Mouse (Mus musculus) ES-E14 (cell line): ENCODE measurements around the gene Arpc3. TPM values are rescaled to one million over a fixed set of nuclear protein-coding genes. Genes with fewer than 3 reads are reported as not detected.
"Not testable (repeated sequence)": the region's sequence is repeated elsewhere in the genome, so short reads cannot be mapped to it uniquely, and the experiment has no call there.

Experiments used
- DNase-seq: peaks from one replicate; pipeline ENCODE4 v3.0.0-alpha.2; 2013; ENCODE audit warnings: low read depth, low spot score
- H3K27ac ChIP-seq: 2 replicates; pipeline ENCODE4 v1.5.1; 2012; ENCODE audit warnings: low read depth, mild to moderate bottlenecking, low read length, moderate library complexity, mixed read lengths; ENCODE audit not compliant: poor library complexity, insufficient read depth, severe bottlenecking
- H3K36me3 ChIP-seq: 2 replicates; pipeline ENCODE4 v1.6.1; 2012; ENCODE audit warnings: mild to moderate bottlenecking, low read length, moderate library complexity, mixed read lengths; ENCODE audit not compliant: control insufficient read depth, poor library complexity, insufficient read depth, severe bottlenecking
- H3K4me1 ChIP-seq, 2 experiments: fragments of 150-350 bp in 1 of 2; sonication (generic) in 1 of 2; 2 replicates each; pipeline ENCODE4 v1.6.1; 2012; ENCODE audit warnings: low read length in 2 of 2, mild to moderate bottlenecking in 1 of 2, mixed read lengths in 1 of 2; ENCODE audit not compliant: control insufficient read depth in 2 of 2, insufficient read depth in 2 of 2, poor library complexity in 1 of 2
- H3K4me3 ChIP-seq, 2 experiments: fragments of 150-350 bp in 1 of 2; sonication (generic) in 1 of 2; 2 replicates each; pipeline ENCODE4 v1.5.1; 2012; ENCODE audit warnings: low read length in 2 of 2, low read depth in 1 of 2, mild to moderate bottlenecking in 1 of 2, mixed read lengths in 1 of 2; ENCODE audit not compliant: insufficient read depth in 1 of 2, poor library complexity in 1 of 2, severe bottlenecking in 1 of 2
- H3K9ac ChIP-seq: 2 replicates; pipeline ENCODE4 v1.6.1; 2012; ENCODE audit warnings: low read depth, mild to moderate bottlenecking, low read length, mixed read lengths; ENCODE audit not compliant: poor library complexity, insufficient read depth, severe bottlenecking
- H3K9me3 ChIP-seq: fragments of 150-350 bp; sonication (generic); 2 replicates; pipeline ENCODE4 v1.6.1; 2012; ENCODE audit warnings: low read depth, mild to moderate bottlenecking, low read length; ENCODE audit not compliant: control insufficient read depth, insufficient read depth
- CHD2 ChIP-seq: IDR thresholded peaks from 2 replicates; pipeline ENCODE4 v1.6.1; 2014; ENCODE audit warnings: mild to moderate bottlenecking, low read depth, low read length, inconsistent platforms
- HCFC1 ChIP-seq: IDR thresholded peaks from 2 replicates; pipeline ENCODE4 v1.6.1; 2012; ENCODE audit warnings: low read length, inconsistent platforms, borderline replicate concordance; ENCODE audit not compliant: insufficient read depth
- MAFK ChIP-seq: IDR thresholded peaks from 2 replicates; pipeline ENCODE4 v1.6.1; 2014; ENCODE audit warnings: mild to moderate bottlenecking, low read depth, low read length, inconsistent platforms; ENCODE audit not compliant: insufficient read depth
- ZC3H11A ChIP-seq: IDR thresholded peaks from 2 replicates; pipeline ENCODE4 v1.6.1; 2012; ENCODE audit warnings: low read depth, mild to moderate bottlenecking, inconsistent platforms, low read length, borderline replicate concordance
- ZNF384 ChIP-seq: IDR thresholded peaks from 2 replicates; pipeline ENCODE4 v1.6.1; 2012; ENCODE audit warnings: low read depth, low read length, inconsistent platforms
- in situ Hi-C, 2 experiments: fragments of 600-800 bp; cut with MboI; formaldehyde crosslinking; loops; one replicate each; pipeline ENCODE4 v1.15.1; 2025; ENCODE audit warnings: low sequenced_read_pairs in 2 of 2, inconsistent platforms in 1 of 2; ENCODE audit not compliant: unreplicated experiment in 2 of 2
- total RNA-seq: library from RNA; depleted of rRNA; stranded (reverse); fragments of 300-350 nt; gene quantifications from 2 replicates; pipeline ENCODE4 v1.2.3, GENCODE M21; 2012

Arpc3 gene
- total RNA-seq, 1 experiment = 165 TPM

DNA sequence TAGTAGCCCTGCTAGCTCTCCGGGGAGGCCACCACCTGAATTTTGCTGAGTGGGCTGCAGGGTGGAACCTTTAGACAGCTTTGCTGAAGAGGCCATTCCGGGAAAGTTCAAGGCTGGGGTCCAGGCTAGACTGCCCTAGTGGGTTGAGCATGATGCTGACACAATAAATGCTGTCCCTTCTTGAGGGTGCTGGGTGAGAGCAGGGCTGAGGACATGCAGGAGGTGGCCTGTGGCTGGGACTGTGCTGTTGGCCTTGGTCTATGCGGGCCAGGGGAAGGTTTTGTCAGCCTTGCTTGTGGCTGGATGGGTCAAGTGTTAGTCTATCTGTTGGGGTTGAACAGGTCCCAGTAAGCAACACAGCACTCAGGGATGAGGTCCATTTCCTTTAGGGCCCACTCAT is 63.2 kb downstream of the Arpc3 start:
- no peaks in the 10 kb centered on the region for H3K9me3 ChIP-seq
- in situ Hi-C loops = loop anchor here in 1 of 2 experiments (25.0 kb wide), 1 partner anchor 1957 kb away; no protein-coding TSS in a partner anchor
- no peak overlapping the region for H3K4me3 ChIP-seq
- TF ChIP-seq ZNF384 = no peak
- TF ChIP-seq CHD2 = no peak
- TF ChIP-seq MAFK = peak; percentile 10; the same call in 1 of the 2 replicates
- TF ChIP-seq ZC3H11A = no peak
- no peak for TF ChIP-seq HCFC1
- peaks cover 61% of the 10 kb centered on the region for H3K36me3 ChIP-seq
- peaks cover 17 to 34% of the 10 kb centered on the region in 2 experiments for H3K4me1 ChIP-seq
- no peak overlapping the region for H3K9ac ChIP-seq
- H3K27ac ChIP-seq = peak overlapping the region; percentile 75
- no peak for DNase-seq

GRCm38 (mm10) chr5:122455584-122455983 is 63.9 kb downstream of the Arpc3 start:
- Histone ChIP-seq H3K4me3 (no peak overlapping the region), H3K36me3 (peaks cover 66% of the 10 kb centered on the region), H3K27ac (peak overlapping the region; percentile 75; the same call in 1 of the 2 replicates), H3K9ac (no peak overlapping the region), H3K4me1 (peaks cover 17 to 32% of the 10 kb centered on the region in 2 experiments), H3K9me3 (no peaks in the 10 kb centered on the region)
- in situ Hi-C loops = loop anchor here in 1 of 2 experiments (25.0 kb wide), 1 partner anchor 1957 kb away; no protein-coding TSS in a partner anchor
- DNase-seq = no peak
- TF ChIP-seq MAFK = no peak

GRCm38 (mm10) chr5:122457054-122457453 is 65.4 kb downstream of the Arpc3 start:
- H3K9ac ChIP-seq, H3K27ac ChIP-seq, H3K4me3 ChIP-seq, DNase-seq, H3K9me3 ChIP-seq: not testable (repeated sequence)
- in situ Hi-C loops = loop anchor here in 1 of 2 experiments (25.0 kb wide), 1 partner anchor 1955 kb away; no protein-coding TSS in a partner anchor
- Histone ChIP-seq H3K4me1 (peaks cover 11 to 25% of the 10 kb centered on the region in 2 experiments), H3K36me3 (peaks cover 72% of the 10 kb centered on the region)

DNA sequence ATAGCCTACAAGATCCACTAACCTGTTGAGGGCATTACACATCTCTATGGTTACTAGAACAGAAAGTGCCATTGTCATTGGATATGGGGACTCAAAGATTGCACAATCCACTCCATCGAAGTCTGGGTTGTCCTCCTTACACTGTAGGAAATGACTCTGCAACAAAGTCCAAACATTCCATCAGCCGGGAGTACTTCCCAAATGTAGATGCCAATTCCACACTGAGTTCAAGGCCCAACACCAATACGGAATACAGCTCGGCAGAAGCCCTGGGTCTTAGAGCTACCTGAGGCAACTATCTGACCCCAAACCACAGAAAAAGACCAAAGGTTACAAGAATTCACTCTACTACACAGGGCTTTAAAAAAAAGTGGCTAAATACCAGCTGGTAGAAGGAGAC is 66.4 kb downstream of the Arpc3 start:
- DNase-seq = no peak
- peaks cover 6 to 19% of the 10 kb centered on the region in 2 experiments for H3K4me1 ChIP-seq
- H3K27ac ChIP-seq = no peak overlapping the region
- H3K36me3 ChIP-seq = peaks cover 75% of the 10 kb centered on the region
- H3K4me3 ChIP-seq = no peak overlapping the region
- H3K9me3 ChIP-seq = no peaks in the 10 kb centered on the region
- TF ChIP-seq ZC3H11A = no peak
- no peak for TF ChIP-seq ZNF384
- no peak for TF ChIP-seq HCFC1
- no peak for TF ChIP-seq MAFK
- no peak overlapping the region for H3K9ac ChIP-seq
- in situ Hi-C loops = loop anchor here in 1 of 2 experiments (25.0 kb wide), 1 partner anchor 1954 kb away; no protein-coding TSS in a partner anchor

DNA sequence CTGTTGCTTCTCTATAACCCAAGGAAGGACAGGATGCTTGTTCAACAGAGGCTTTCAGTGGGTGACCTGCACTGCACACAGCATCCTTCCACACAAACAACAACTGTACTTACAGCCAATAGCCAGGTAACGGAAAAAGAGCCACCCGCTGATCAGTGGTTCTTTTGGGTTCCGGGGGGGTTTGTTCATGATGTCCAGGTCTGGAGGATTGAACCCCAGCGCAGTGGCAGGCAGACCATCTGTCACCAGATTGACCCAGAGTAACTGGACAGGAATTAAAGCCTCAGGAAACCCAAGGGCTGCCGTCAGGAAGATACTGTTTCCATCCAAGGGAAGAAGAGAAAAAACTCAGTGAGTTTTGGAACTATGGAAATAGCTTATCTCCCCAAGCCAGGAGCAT is 67.7 kb downstream of the Arpc3 start:
- no peaks in the 10 kb centered on the region for H3K9me3 ChIP-seq
- no peak overlapping the region for H3K9ac ChIP-seq
- H3K36me3 ChIP-seq = peaks cover 80% of the 10 kb centered on the region
- no peak for DNase-seq
- peaks cover 3 to 18% of the 10 kb centered on the region in 2 experiments for H3K4me1 ChIP-seq
- TF ChIP-seq HCFC1 (no peak), CHD2 (no peak), MAFK (no peak)
- in situ Hi-C loops = loop anchor here in 1 of 2 experiments (25.0 kb wide), 1 partner anchor 1953 kb away; no protein-coding TSS in a partner anchor
- H3K27ac ChIP-seq = no peak overlapping the region
- no peak overlapping the region for H3K4me3 ChIP-seq
